Mouse (Mus musculus) kidney, adult 2 months (tissue): ENCODE measurements around the gene Irgm1. TPM values are rescaled to one million over a fixed set of nuclear protein-coding genes. Genes with fewer than 3 reads are reported as not detected.
A peak's percentile ranks its signal among the peaks of the same experiment; 100 is the strongest.

Source experiments
- DNase-seq: peaks from one replicate; pipeline ENCODE4 v3.0.0; 2021
- H3K27ac ChIP-seq: fragments of 200-500 bp; 2 replicates; pipeline ENCODE4 v1.5.1; 2012; ENCODE audit warnings: low read depth, low read length, control low read depth, inconsistent platforms; ENCODE audit not compliant: insufficient read depth
- H3K27me3 ChIP-seq: fragments of 200-500 bp; replicated peaks from 2 replicates; pipeline ENCODE4 v1.6.1; 2012; ENCODE audit warnings: mild to moderate bottlenecking, moderate library complexity, low read length, inconsistent platforms; ENCODE audit not compliant: control insufficient read depth, insufficient read depth
- H3K36me3 ChIP-seq: fragments of 200-500 bp; 2 replicates; pipeline ENCODE4 v1.6.1; 2012; ENCODE audit warnings: mild to moderate bottlenecking, moderate library complexity, low read length, inconsistent platforms; ENCODE audit not compliant: control insufficient read depth, insufficient read depth
- H3K4me1 ChIP-seq: fragments of 200-500 bp; 2 replicates; pipeline ENCODE4 v1.6.1; 2011; ENCODE audit warnings: low read length; ENCODE audit not compliant: control insufficient read depth, insufficient read depth
- H3K4me3 ChIP-seq: fragments of 200-500 bp; 2 replicates; pipeline ENCODE4 v1.5.1; 2011; ENCODE audit warnings: mild to moderate bottlenecking, low read depth, low read length, control low read depth; ENCODE audit not compliant: insufficient read depth
- CTCF ChIP-seq: fragments of 200-500 bp; conservative IDR thresholded peaks from 2 replicates; pipeline ENCODE4 v1.5.1; 2011; ENCODE audit warnings: low read depth, mild to moderate bottlenecking, control low read depth, low read length, moderate library complexity, mixed read lengths; ENCODE audit not compliant: insufficient read depth, insufficient read length
- POLR2A ChIP-seq: fragments of 200-500 bp; IDR thresholded peaks from one replicate; pipeline ENCODE4 v1.6.1; 2011; ENCODE audit warnings: low read depth, low read length, control low read depth
- WGBS: fragments of 180-500 bp; shearing (Covaris S2); methylation state at CpG from one replicate; pipeline ENCODE4 v1.1.7; 2018; 5-methylcytosine and 5-hydroxymethylcytosine counted together
- polyA plus RNA-seq: library from polyadenylated mRNA; depleted of rRNA; stranded (reverse); fragments of >200 nt; gene quantifications from 2 replicates; pipeline ENCODE4 v1.2.3, GENCODE M21; 2012

Irgm1 gene
- polyA plus RNA-seq, 1 experiment, result 28.2 TPM

GRCm38 (mm10) chr11:48820308-48820674 is 51.2 kb downstream of the Irgm1 start:
- no peaks in the 10 kb centered on the region for H3K27me3 ChIP-seq
- TF ChIP-seq POLR2A, result no peak
- TF ChIP-seq CTCF, result no peak
- DNase-seq, result peak; percentile 49
- no peak overlapping the region for H3K4me3 ChIP-seq
- H3K36me3 ChIP-seq, result no peaks in the 10 kb centered on the region
- no peak overlapping the region; the same call in 1 of the 2 replicates for H3K27ac ChIP-seq
- peaks cover 10% of the 10 kb centered on the region for H3K4me1 ChIP-seq

DNA sequence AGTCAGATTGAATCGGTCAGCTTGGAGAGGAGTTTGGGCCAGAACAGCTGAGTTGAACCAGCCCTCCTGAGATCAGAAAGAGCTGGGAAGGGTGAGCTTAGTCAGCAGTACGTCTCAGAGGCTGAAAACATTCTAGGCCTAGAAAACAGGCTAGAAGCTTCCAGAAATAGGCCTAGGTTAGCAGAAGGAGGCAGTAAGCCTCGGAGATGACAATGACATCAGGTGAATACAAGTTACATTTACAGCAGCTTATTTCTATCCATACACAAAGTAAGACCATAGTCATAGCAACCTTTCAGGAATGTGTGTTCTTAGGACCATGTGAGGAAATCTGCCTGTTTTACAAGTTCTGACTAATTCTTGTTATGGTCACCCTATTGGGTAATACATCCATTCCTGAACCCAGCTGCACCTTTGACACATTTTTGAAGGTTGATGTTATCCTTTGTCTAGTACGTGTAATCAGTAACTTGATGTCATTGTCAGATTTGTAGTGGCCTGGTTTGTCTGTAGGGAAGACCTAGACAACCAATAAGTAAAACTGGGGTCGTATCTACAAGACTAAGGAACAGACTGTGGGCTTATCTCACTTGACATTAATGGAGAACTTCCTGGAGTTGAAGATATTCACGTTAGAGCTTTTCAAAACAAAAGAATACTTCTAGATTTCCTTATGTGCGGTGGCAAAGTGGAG is 51.7 kb downstream of the Irgm1 start:
- Histone ChIP-seq H3K4me1 (peaks cover 10% of the 10 kb centered on the region), H3K36me3 (no peaks in the 10 kb centered on the region), H3K4me3 (no peak overlapping the region), H3K27ac (no peak overlapping the region; the same call in 1 of the 2 replicates), H3K27me3 (no peaks in the 10 kb centered on the region)
- 77% methylated on average over 7 of the region's 7 CpGs for WGBS
- no peak for DNase-seq
- TF ChIP-seq CTCF (no peak), POLR2A (no peak)

GRCm38 (mm10) chr11:48818346-48818745 is 53.1 kb downstream of the Irgm1 start:
- 2% methylated on average over 16 of the region's 16 CpGs for WGBS
- TF ChIP-seq CTCF (no peak), POLR2A (no peak)
- Histone ChIP-seq H3K27ac (peak overlapping the region; percentile 62), H3K4me1 (peaks cover 14% of the 10 kb centered on the region), H3K4me3 (peak overlapping the region; percentile 24), H3K27me3 (no peaks in the 10 kb centered on the region), H3K36me3 (no peaks in the 10 kb centered on the region)
- peak; percentile 94 for DNase-seq

GRCm38 (mm10) chr11:48817794-48818193 is 53.7 kb downstream of the Irgm1 start:
- peak overlapping the region; percentile 98 for H3K4me3 ChIP-seq
- H3K4me1 ChIP-seq, result peaks cover 12% of the 10 kb centered on the region
- peak overlapping the region; percentile 98 for H3K27ac ChIP-seq
- no peak for DNase-seq
- TF ChIP-seq POLR2A, result no peak
- H3K27me3 ChIP-seq, result no peaks in the 10 kb centered on the region
- 3% methylated on average over 9 of the region's 9 CpGs for WGBS
- H3K36me3 ChIP-seq, result no peaks in the 10 kb centered on the region

DNA sequence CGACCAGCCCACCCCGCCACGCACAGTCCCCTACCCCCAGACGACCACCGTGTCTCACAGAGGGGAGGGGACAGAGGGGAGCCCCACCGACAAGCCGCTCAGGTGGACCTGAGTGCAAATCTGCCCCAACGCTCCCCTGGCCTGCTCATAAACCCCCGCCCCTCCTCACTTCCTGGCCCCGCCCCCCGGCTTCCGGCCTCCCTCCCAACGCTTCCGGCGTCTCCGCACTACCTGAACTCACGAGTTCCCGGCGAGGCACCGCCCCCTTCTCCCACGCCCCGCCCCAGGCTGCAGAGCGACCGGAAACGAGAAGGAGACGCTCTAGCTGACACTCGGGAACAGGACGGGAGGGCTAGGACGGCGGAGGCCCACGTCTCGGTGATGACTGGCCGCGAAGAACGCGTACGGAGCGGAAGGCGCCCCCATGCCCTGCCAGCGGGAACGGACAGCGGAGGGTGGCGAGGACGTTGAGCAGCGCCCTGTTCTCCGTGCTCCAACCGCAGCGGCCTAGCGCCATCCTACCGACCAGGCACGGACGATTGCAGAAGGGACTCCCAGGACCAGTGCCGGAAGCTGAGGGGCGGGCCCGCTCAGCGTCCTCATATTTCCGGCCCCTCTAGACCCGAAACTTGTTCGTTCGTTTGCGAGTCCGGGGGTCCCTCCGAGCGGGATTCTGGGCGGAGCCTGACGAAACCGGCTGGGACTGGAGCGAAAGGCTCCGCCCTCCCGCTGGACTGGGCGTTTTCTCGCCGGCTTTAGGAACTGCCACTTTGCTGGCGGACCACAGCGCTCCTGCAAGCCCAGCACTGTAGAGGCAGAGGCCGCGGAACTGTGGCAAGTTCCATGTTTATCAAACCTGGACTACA is 54.5 kb downstream of the Irgm1 start, which contains the start of gene Trim41:
Gene Trim41 (minus strand): TSS at position 554 of the 866 bp plus-strand sequence.
- H3K27ac ChIP-seq, result peak within 1 kb of the TSS; percentile 100
- WGBS, result under 1% methylated on average over 75 of the region's 77 CpGs
- peaks cover 12% of the 10 kb centered on the region for H3K4me1 ChIP-seq
- TF ChIP-seq POLR2A (peak; percentile 95), CTCF (no peak)
- no peaks in the 10 kb centered on the region for H3K36me3 ChIP-seq
- H3K4me3 ChIP-seq, result peak within 1 kb of the TSS; percentile 98
- peak; percentile 100 for DNase-seq
- H3K27me3 ChIP-seq, result no peaks in the 10 kb centered on the region

DNA sequence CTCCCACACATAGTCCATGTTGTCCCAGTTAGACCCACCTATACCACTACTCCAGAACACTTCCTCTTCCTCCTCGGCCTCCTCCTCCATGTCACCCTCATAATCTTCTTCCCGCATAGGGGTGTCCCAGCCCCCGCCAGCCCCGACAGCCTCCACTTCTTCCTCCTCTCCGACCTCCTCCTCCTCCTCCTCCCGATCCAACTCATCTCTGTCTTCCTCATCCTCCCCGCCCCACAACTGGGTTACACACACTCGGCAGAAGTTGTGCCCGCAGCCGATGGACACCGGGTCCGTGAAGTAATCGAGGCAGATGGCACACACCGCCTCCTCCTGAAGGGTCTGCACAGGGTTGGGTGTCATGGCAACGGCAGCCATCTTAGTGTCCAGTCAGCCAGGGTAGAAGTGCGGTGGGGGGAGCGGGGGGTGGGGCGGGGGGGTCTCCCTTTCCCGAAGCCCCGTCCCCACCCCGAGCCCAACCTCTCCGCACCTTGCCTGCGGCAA is 55.2 kb downstream of the Irgm1 start:
- TF ChIP-seq CTCF (no peak), POLR2A (peak; percentile 3)
- Histone ChIP-seq H3K27ac (peak overlapping the region; percentile 29; the same call in 1 of the 2 replicates), H3K4me3 (peak overlapping the region; percentile 93), H3K36me3 (0 out of 2 replicates have a peak, but pooled peaks cover under 1% of the 10 kb centered on the region), H3K27me3 (no peaks in the 10 kb centered on the region), H3K4me1 (peaks cover 12% of the 10 kb centered on the region)
- WGBS, result 2% methylated on average over 22 of the region's 23 CpGs
- DNase-seq, result no peak

- WGBS, result 39% methylated on average over 16 of the region's 16 CpGs
- H3K27ac ChIP-seq, result no peak overlapping the region
- peak overlapping the region; percentile 93 for H3K4me3 ChIP-seq
Observed at GRCm38 (mm10) chr11:48815851-48816250, 55.6 kb downstream of the Irgm1 start.

More at GRCm38 (mm10) chr11:48815851-48816250, 55.6 kb downstream of the Irgm1 start:
- no peak for DNase-seq
- no peak for TF ChIP-seq CTCF
- TF ChIP-seq POLR2A, result no peak
- Histone ChIP-seq H3K36me3 (peaks cover 2% of the 10 kb centered on the region; the same call in 1 of the 2 replicates), H3K27me3 (no peaks in the 10 kb centered on the region), H3K4me1 (peaks cover 12% of the 10 kb centered on the region)
